Mouse (Mus musculus): ENCODE data around the gene Gm3488. TPM values are rescaled to one million over a fixed set of nuclear protein-coding genes. Genes with fewer than 3 reads are reported as not detected.

Gene Gm3488
- total RNA-seq (2023): not detected

DNA sequence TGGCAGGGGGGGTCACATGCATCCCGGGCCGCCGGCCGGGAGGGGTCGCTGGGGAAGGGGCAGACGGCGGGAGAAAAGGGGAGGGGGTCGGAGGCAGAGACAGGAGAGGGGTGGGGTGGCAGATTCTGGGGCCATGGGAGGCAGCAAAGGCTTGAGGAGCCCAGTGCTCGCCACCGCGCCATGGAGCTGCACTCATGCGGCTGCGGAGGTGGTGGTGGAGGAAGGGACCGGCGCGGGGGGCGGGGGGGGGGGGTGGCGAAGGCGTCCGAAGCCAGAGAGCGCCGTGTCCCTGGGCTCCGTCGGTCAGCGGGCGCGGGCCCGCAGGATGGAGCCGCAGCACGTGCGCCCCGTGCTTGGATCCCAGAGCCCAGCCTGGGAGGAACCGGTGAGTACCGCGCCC is at the start of gene Gm3488:
TSS of gene Gm3488 (plus strand) at position 301 of the 400 bp plus-strand sequence.

DNA sequence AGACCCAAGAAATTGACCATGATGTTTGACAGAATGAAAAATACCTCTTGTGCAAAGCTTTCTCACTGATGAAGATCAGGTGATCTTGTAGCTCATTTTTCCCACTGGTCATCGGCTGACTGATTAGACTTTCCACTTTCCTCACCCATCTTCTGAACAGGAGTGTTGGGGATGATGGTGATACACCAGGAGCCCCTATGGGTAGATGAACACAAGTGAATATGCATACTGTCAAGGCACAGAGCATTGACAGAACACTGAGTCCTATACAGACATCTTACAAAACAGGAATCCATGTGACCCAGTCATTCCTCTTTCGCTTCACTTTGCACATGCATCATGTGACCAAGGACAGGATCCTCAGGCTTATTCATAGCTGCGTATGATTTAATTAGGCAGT is 46.1 kb upstream of the Gm3488 start, which contains the start of gene Gm3194:
TSS of gene Gm3194 (minus strand) at position 101 of the 400 bp plus-strand sequence.

DNA sequence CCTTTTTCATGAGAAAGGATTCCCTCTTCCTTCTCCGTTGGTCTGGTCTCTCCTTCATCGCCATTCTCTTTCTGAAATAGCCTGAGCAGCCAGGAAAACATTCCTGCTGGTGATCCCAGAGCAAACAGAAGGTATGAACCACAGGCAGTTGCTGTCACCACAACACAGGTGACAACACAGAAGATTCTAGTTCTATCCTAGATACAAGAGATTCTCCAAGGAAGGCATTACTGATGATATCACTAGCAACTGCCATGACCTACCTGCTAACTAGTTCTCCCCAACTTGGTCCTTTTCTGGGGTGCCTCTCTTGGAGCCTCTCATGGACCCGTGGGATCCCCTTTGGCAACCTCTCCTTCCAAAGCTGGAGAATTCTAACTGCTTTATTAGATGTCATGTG is 23.7 kb upstream of the Gm3488 start, which contains the start of gene Gm8246:
TSS of gene Gm8246 (minus strand) at position 101 of the 400 bp plus-strand sequence.

DNA sequence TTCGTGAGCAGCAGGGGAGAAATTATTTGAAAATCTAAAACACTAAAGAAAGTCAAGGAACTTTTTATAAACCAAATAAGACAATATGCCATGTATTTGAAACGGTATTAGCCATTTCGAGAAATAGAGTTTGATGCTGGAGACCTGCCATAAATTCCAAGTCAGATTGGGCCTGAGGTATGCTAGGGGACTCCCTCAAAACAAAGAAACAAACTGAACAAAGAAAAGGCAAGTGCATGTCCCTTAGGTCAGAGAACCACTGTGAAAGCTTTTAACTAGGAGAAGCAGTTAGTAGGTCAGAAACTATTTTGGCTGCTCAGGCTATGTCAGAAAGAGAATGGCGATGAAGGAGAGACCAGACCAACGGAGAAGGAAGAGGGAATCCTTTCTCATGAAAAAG is 17.6 kb upstream of the Gm3488 start, which contains the start of gene Gm3187:
TSS of gene Gm3187 (plus strand) at position 301 of the 400 bp plus-strand sequence.

DNA sequence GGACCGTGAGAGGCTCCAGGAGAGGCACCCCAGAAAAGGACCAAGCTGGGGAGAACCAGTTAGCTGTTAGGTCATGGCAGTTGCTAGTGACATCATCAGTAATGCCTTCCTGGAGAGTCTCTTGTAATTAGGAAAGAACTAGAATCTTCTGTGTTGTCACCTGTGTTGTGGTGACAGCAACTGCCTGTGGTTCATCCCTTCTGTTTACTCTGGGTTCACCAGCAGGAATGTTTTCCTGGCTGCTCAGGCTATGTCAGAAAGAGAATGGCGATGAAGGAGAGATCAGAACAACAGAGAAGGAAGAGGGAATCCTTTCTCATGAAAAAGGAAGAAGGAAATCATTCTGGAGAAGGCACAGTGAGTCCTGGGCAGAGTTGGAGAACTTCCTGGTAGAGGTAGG is 36.7 kb downstream of the Gm3488 start, which contains the start of gene Gm3532:
TSS of gene Gm3532 (plus strand) at position 301 of the 400 bp plus-strand sequence.

Other genes with a start within 250 kb of the Gm3488 start
- gene Gm3526, start 241.1 kb upstream of the Gm3488 start, total RNA-seq (2023): not detected
- gene Gm3542, start 166.7 kb upstream of the Gm3488 start, total RNA-seq (2023): not detected
- not detected for gene Gm3500, start 112.6 kb upstream of the Gm3488 start, total RNA-seq (2023)
- gene Gm3194, start 46.2 kb upstream of the Gm3488 start, total RNA-seq (2023): not detected
- not detected for gene Gm8246, start 23.8 kb upstream of the Gm3488 start, total RNA-seq (2023)
- gene Gm3187, start 17.5 kb upstream of the Gm3488 start, total RNA-seq (2023): not detected
- not detected for gene Gm3532, start 36.8 kb downstream of the Gm3488 start, total RNA-seq (2023)
- gene Gm8265, start 131.4 kb downstream of the Gm3488 start, total RNA-seq (2023): not detected
- not detected for gene Gm9603, start 185.8 kb downstream of the Gm3488 start, total RNA-seq (2023)
- not detected for gene Gm3373, start 239.9 kb downstream of the Gm3488 start, total RNA-seq (2023)